Mouse (Mus musculus): ENCODE measurements around the gene Clcf1.
"Not testable (repeated sequence)": the region's sequence is repeated elsewhere in the genome, so short reads cannot be mapped to it uniquely, and the experiment has no call there.

The Clcf1 gene

GRCm38 (mm10) chr19:4218784-4219183 is 4.7 kb downstream of the Clcf1 start:
- no peak for DNase-seq (ENCODE audit: low spot score)

GRCm38 (mm10) chr19:4219943-4220342 is 5.9 kb downstream of the Clcf1 start:
- no peak for DNase-seq (ENCODE audit: low spot score)

GRCm38 (mm10) chr19:4220416-4220815 is 6.4 kb downstream of the Clcf1 start:
- DNase-seq (ENCODE audit: low spot score): no peak

GRCm38 (mm10) chr19:4220957-4221743 is 7.1 kb downstream of the Clcf1 start:
- DNase-seq (ENCODE audit: low spot score): no peak

GRCm38 (mm10) chr19:4222165-4222564 is 8.1 kb downstream of the Clcf1 start:
- no peak for DNase-seq (ENCODE audit: low spot score)

GRCm38 (mm10) chr19:4226779-4227178 is 12.7 kb downstream of the Clcf1 start:
- DNase-seq (ENCODE audit: low spot score): no peak

- no peak for DNase-seq (ENCODE audit: low spot score)
These were observed 13.4 kb downstream of the Clcf1 start for GRCm38 (mm10) chr19:4227446-4227845.

GRCm38 (mm10) chr19:4227894-4228678 is 14.0 kb downstream of the Clcf1 start:
- peak; percentile 52 for DNase-seq (ENCODE audit: low spot score)

GRCm38 (mm10) chr19:4228891-4229290 is 14.9 kb downstream of the Clcf1 start:
- DNase-seq (ENCODE audit: low spot score): no peak

- no peak for DNase-seq (ENCODE audit: low spot score)
These were observed 15.5 kb downstream of the Clcf1 start for GRCm38 (mm10) chr19:4229451-4230076.

GRCm38 (mm10) chr19:4230415-4230814 is 16.4 kb downstream of the Clcf1 start:
- peak; percentile 48 for DNase-seq (ENCODE audit: low spot score)

- DNase-seq (ENCODE audit: low spot score): peak; percentile 94
These were observed 17.5 kb downstream of the Clcf1 start, which contains the start of gene Pold4 for GRCm38 (mm10) chr19:4231253-4232185. Gene Pold4, plus strand, starts transcription at chr19:4231899.

- no peak for DNase-seq (ENCODE audit: low spot score)
These were observed 18.1 kb downstream of the Clcf1 start for GRCm38 (mm10) chr19:4232186-4232572.

- no peak for DNase-seq (ENCODE audit: low spot score)
These were observed 18.6 kb downstream of the Clcf1 start for GRCm38 (mm10) chr19:4232651-4233050.

- no peak for DNase-seq (ENCODE audit: low spot score)
These were observed 20.5 kb downstream of the Clcf1 start for GRCm38 (mm10) chr19:4234548-4234947.

GRCm38 (mm10) chr19:4240247-4240668 is 26.2 kb downstream of the Clcf1 start:
- DNase-seq (ENCODE audit: low spot score): no peak

GRCm38 (mm10) chr19:4242416-4242815 is 28.4 kb downstream of the Clcf1 start:
- no peak for DNase-seq (ENCODE audit: low spot score)

- no peak for DNase-seq (ENCODE audit: low spot score)
These were observed 30.7 kb downstream of the Clcf1 start for GRCm38 (mm10) chr19:4244775-4245174.

- DNase-seq (ENCODE audit: low spot score): no peak
These were observed 33.0 kb downstream of the Clcf1 start for GRCm38 (mm10) chr19:4247010-4247409.

GRCm38 (mm10) chr19:4248683-4249082 is 34.6 kb downstream of the Clcf1 start:
- not testable (repeated sequence) for DNase-seq (ENCODE audit: low spot score)

GRCm38 (mm10) chr19:4254230-4254629 is 40.2 kb downstream of the Clcf1 start:
- DNase-seq (ENCODE audit: low spot score): no peak

Measured in ovary, adult 18-20 months (tissue).